Mouse (Mus musculus) Patski (cell line): ENCODE data around the gene Rnf144a. TPM values are rescaled to one million over a fixed set of nuclear protein-coding genes. Genes with fewer than 3 reads are reported as not detected.
A peak's percentile ranks its signal among the peaks of the same experiment; 100 is the strongest.
"Not testable (repeated sequence)": the region's sequence is repeated elsewhere in the genome, so short reads cannot be mapped to it uniquely, and the experiment has no call there.

Source experiments
- ATAC-seq: fragments of 100-300 bp; one replicate; pipeline ENCODE4 v1.8.0; 2021
- CTCF ChIA-PET: fragments of 350-600 bp; sonication (Branson Sonifier 250); formaldehyde crosslinking; loops from one replicate; lab custom pipeline; 2022; ENCODE audit warnings: inconsistent platforms; lab: Charles Lee
- POLR2A ChIA-PET: fragments of 350-600 bp; sonication (Branson Sonifier 250); formaldehyde crosslinking; loops from one replicate; lab custom pipeline; 2022; ENCODE audit warnings: antibody characterized with exemption, inconsistent platforms; lab: Charles Lee
- DNase-seq: peaks from one replicate; pipeline ENCODE4 v3.0.0-alpha.2; 2011; ENCODE audit warnings: low read depth, low spot score
- H3K27me3 ChIP-seq: fragments of 371-371 bp; one replicate; pipeline ENCODE4 v1.5.1; 2021
- CTCF ChIP-seq: fragments of 100-300 bp; IDR thresholded peaks from one replicate; pipeline ENCODE4 v1.5.1; 2021
- in situ Hi-C: fragments of 300-500 bp; cut with MboI; formaldehyde crosslinking; loops from 3 replicates; pipeline ENCODE4 v1.11.1; 2018; ENCODE audit warnings: low pct_unique_long_range_greater_than_20kb, mixed read lengths
- polyA plus RNA-seq: library from polyadenylated mRNA; unstranded; gene quantifications from one replicate; pipeline ENCODE4 v1.2.3, GENCODE M21; 2021

Gene Rnf144a
- polyA plus RNA-seq, 1 experiment from 2014 or later: 8.4 TPM

DNA sequence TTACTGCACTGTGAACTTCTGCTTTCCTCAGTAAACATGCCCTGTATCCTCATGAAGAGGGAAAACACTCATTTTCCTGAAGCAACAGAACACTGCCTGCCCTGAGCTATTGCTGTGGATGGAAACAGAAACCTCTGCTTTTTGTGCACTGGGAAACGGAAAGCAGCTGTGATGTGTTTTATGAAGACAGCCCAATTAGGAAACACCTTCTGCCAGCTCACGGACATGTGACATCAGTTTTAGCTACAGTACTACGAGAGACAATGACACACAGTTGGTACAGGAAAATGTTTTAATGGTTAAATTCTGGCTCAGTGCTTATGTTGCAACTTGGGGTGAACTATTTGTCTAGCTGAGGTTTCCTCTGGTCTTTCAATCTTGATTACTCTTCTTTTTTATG, 24.3 kb upstream of the Rnf144a start:
- ChIA-PET POLR2A (no interaction called here), CTCF (interaction anchor here (0.7 to 1.3 kb wide), 3 partner anchors 10 to 23 kb away, joined by 3 read pairs; no protein-coding TSS in a partner anchor)
- no peaks in the 10 kb centered on the region for H3K27me3 ChIP-seq
- in situ Hi-C loops: no loop called here
- TF ChIP-seq CTCF: no peak
- no peak for DNase-seq
- ATAC-seq: no peak

DNA sequence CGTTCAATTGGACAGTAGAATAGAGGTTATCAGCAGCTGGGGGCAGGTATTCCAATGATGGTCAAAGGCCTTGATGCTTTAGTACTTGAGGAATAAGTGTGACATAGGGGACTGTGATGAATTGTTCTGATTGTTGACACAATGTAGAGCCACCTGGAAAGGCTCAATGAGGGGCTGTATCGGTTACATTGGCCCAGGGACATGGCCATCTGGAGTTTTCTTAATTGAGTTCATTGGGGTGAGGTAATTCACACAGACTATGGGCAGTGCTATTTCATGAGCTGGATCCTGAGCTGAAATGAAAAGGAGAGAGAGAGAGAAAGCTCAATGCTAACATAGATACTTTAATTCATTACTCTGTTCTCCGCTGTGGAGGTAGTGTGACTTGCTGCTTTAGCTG, 22.9 kb upstream of the Rnf144a start:
- H3K27me3 ChIP-seq: no peaks in the 10 kb centered on the region
- ATAC-seq (no peak), DNase-seq (no peak)
- CTCF ChIA-PET: no interaction called here
- POLR2A ChIA-PET: no interaction called here
- in situ Hi-C loops: no loop called here
- TF ChIP-seq CTCF: no peak

DNA sequence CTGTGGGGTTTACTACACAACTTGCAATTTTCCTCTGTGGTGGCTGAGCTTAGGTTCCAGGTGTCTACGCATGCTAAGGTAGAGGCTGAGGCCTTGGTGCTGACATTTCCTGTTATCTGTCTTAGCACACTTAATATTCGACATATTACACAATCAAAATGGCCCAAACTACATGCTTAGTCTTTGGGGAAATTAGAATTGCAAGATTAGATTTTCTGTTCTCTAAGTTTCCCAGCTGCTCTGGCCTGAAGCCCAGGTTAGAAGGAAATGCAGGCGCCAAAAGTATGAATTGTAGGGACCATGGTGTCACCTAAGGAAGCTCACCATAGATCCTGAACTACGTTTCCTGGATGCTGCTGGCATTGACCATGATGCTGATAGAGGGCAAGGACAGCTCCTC, 21.3 kb upstream of the Rnf144a start:
- CTCF ChIA-PET: no interaction called here
- DNase-seq (no peak), ATAC-seq (no peak)

DNA sequence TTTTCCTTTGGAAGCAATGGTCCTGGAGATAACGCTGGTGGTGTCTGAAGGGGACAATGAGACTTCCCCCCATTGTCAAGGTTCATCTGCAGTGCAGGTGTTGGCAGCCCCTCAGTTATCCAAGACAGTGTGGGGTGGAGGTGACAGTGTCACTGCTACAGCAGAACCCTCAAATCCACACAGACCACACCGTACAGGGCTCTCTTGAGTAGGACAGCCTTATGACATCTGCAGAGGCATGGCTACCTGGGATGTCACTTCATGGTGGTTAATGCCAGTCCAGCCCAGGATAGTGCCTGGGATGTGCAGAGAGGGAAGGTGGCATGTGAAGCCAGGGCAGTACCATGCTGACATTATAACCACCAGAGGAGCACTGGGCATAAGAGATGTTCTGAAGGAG, 13.7 kb upstream of the Rnf144a start:
- ATAC-seq, POLR2A ChIA-PET, H3K27me3 ChIP-seq, in situ Hi-C loops, DNase-seq: not testable (repeated sequence)
- CTCF ChIA-PET: interaction anchor here (1.6 kb wide), 1 partner anchor 41 kb away, joined by 3 read pairs; no protein-coding TSS in a partner anchor

More for the DNA sequence above, 21.3 kb upstream of the Rnf144a start:
- TF ChIP-seq CTCF: no peak
- in situ Hi-C loops: no loop called here
- POLR2A ChIA-PET: no interaction called here
- no peaks in the 10 kb centered on the region for H3K27me3 ChIP-seq

DNA sequence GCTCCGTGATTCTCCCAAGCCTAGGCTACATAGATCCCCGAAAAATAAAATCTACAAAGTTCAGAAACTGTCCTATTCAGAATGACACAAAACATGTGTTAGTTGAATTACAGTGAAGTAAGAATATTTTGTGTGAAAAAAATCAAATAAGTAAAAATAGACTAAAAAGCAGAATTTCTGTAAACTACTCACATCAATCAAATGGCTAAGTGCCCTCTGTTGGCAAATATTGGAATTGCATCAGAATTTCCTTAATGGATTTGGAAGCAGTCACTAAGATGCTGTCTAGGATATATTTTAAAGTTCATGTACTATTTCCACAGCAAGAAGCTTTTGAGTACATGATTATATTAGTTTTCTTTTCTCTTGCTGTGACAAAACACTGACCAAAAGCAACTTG, 9.8 kb upstream of the Rnf144a start:
- TF ChIP-seq CTCF: peak; percentile 47
- ATAC-seq (no peak), DNase-seq (no peak)
- ChIA-PET POLR2A (no interaction called here), CTCF (interaction anchor here (0.7 to 2.6 kb wide), 3 partner anchors 14 to 110 kb away, joined by 3 to 7 read pairs (median 3); no protein-coding TSS in a partner anchor)
- peaks cover 7% of the 10 kb centered on the region for H3K27me3 ChIP-seq
- in situ Hi-C loops: loop anchor here (25.0 kb wide), 1 partner anchor 1338 kb away; the partner anchor contains the start of gene Id2

DNA sequence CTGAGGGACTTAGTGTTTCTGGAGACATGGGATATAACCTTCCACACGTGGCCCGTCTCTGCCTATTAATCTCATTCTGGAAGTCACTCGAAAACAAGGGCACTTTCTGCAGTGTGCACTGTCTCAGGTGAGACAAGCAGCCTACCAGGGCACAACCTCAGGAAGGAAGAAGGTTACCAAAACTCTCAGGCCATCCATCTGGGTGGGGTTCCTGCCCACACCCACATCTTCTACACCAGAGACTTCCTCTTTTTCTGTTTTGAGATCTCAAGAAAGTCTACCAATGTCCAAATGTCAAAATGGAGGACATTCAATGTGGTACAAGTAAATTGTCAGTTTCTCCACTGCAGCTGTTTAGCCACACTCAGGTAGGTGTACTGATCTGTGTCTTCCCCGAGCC, 3.3 kb upstream of the Rnf144a start:
- ATAC-seq (no peak), DNase-seq (no peak)
- CTCF ChIA-PET: no interaction called here
- H3K27me3 ChIP-seq: no peaks in the 10 kb centered on the region
- in situ Hi-C loops: loop anchor here (5.0 to 25.0 kb wide), 2 partner anchors 106 to 1331 kb away; partner anchors contain the start of gene Id2
- POLR2A ChIA-PET: no interaction called here
- no peak for TF ChIP-seq CTCF

DNA sequence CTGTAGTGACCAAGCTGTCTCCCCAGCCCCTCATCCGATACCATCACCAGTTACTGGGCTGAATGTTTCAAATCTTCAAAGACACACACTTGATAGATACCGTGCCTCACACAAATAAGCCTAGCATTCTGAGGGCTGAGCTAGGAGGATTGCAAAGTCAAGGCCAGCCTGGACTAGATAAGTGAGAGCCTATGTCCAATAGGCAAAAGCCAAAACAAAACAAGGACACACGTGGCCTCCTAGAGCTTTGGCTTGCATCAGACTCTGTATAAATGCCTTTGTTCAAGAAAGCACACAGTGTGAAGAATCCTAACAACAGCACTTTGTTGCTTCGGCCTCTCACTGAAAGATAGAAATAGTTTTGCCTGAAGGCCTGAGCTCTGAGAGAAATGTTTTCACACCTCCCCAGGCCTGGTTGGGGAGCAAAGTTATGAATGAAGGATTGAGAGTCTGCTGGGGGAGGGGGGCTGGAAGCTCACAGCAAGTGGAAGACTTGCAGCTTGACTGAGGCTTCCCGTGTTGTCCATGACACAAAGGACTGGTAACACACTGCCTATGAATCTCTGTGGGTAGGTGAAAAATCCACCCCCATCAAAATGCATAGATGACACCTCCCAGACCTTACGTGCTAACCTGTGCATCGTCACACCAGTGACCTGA, 1.7 kb upstream of the Rnf144a start:
- DNase-seq (no peak), ATAC-seq (no peak)
- ChIA-PET POLR2A (interaction anchor here (0.7 kb wide), 1 partner anchor 59 kb away, joined by 4 read pairs; no protein-coding TSS in a partner anchor), CTCF (interaction anchor here (3.3 kb wide), 1 partner anchor 102 kb away, joined by 17 read pairs; no protein-coding TSS in a partner anchor)
- TF ChIP-seq CTCF: no peak
- H3K27me3 ChIP-seq: no peaks in the 10 kb centered on the region
- in situ Hi-C loops: loop anchor here (5.0 to 25.0 kb wide), 2 partner anchors 104 to 1329 kb away; partner anchors contain the start of gene Id2

DNA sequence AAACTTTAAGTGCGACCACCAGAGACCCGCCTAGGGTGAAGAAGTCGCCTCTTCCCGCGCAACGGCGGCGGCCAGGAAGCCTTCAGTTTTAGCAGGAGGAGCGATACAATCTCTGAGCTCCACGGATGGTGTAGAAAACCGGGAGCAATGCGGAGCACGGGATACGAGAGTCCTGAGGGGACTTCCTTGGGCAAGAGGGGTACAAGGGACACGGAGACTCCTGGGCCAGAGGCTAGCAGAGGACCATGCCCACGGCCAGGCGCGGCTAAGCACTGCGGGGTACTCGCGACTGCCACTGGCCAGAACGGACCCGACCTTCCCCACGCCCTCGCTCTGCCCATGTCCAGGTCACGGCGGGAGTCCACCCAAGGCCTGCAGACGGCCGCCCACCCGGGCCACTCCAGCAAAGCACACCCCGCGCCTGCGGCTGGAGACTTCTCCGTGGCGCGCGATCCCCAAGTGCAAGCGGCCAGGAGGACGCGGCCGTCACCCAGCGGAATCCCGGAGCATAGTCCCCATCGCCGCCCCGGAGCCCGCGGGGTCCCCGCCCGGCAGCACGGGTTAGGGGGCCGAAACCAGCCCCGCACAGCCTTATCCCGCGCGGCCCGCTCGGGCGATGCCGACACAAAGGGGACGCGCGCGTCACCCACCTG, 477 bp downstream of the Rnf144a start:
- ATAC-seq (peak; percentile 58), DNase-seq (no peak)
- ChIA-PET POLR2A (no interaction called here), CTCF (interaction anchor here (1.0 to 3.3 kb wide), 2 partner anchors 19 to 100 kb away, joined by 3 to 17 read pairs; no protein-coding TSS in a partner anchor)
- TF ChIP-seq CTCF: no peak
- in situ Hi-C loops: loop anchor here (5.0 to 25.0 kb wide), 2 partner anchors 102 to 1327 kb away; partner anchors contain the start of gene Id2
- no peaks in the 10 kb centered on the region for H3K27me3 ChIP-seq

DNA sequence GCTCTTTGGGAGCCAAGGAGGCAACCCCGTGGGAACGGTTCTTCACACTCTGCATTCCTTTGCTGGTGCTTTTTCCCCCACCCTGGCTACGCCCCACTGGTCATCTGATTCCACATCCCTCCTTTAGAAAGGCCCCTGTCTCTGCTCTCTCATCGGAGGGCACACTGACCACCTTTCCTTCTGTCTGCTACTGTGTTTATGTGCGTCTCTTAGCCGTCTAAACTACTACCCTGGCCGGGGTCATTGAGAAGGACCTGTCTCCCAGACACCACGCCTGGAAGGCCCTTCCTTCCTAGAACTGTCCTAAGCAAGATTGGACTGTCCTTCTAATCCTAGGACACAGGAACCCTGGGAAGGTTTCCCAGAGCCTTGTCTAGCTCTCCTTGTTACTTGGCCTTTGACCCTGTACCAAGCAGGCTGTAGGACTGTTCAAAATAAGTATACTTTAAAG, 1.1 kb downstream of the Rnf144a start:
- in situ Hi-C loops: loop anchor here (25.0 kb wide), 1 partner anchor 1327 kb away; the partner anchor contains the start of gene Id2
- no peak for ATAC-seq
- no peak for TF ChIP-seq CTCF
- ChIA-PET CTCF (interaction anchor here (3.3 kb wide), 1 partner anchor 99 kb away, joined by 17 read pairs; no protein-coding TSS in a partner anchor), POLR2A (no interaction called here)
- DNase-seq: no peak
- H3K27me3 ChIP-seq: no peaks in the 10 kb centered on the region

DNA sequence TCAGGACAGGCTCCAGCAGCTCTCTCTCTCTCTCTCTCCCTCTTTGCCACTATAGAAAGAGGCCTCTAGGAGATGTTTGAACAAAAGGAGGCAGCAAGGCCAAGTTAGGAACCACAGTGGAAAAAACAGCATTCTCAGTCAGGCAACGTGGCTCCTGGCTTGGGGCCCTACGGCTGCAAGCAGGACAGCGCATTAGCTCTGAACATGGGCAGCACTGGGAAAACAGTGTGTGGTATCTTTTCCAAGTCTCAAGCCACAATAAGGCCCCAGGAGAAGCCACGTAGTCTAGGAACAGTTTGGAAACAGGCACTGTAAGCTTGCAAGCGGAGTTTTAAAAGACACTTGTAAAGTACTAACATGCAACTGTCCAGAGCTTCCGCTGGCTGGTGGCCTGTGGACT, 2.3 kb downstream of the Rnf144a start:
- H3K27me3 ChIP-seq: no peaks in the 10 kb centered on the region
- no peak for TF ChIP-seq CTCF
- CTCF ChIA-PET: no interaction called here
- in situ Hi-C loops: loop anchor here (25.0 kb wide), 1 partner anchor 1326 kb away; the partner anchor contains the start of gene Id2
- POLR2A ChIA-PET: no interaction called here
- DNase-seq (no peak), ATAC-seq (no peak)
